Mouse (Mus musculus): ENCODE results near the gene Eif3l. TPM values are rescaled to one million over a fixed set of nuclear protein-coding genes. Genes with fewer than 3 reads are reported as not detected.

Eif3l gene
- polyA plus RNA-seq, 1 experiment = 112 TPM

DNA sequence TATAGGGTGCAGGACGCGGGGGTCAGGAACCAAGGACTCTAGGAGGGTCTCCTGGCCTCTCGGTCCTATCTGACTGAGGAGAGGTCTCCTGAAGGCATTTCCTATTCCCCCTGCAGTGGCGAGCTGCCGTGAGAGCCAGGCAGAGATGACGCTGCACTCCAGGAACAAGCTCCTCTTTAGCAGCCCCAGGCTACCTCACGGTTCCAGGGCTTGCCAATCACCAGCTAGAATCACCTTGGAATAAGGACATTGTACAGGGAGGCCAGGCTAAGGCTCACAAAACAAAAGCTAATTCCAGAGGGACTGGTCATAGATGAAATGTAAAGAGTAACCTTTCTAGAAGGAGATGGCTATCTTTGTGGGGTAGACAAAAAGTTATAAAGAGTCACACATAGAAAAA, 18.4 kb upstream of the Eif3l start:
- TF ChIP-seq POLR2A (IDR thresholded peaks at IDR 0.05; ENCODE audit: borderline replicate concordance, control insufficient read depth, low read depth, low read length) (no peak), CTCF (IDR thresholded peaks at IDR 0.05; ENCODE audit: control insufficient read depth, insufficient read depth, low read length) (no peak)
- Histone ChIP-seq H3K4me3 (replicated peaks; ENCODE audit: control insufficient read depth, low read depth, low read length) (no peak overlapping the region), H3K4me1 (ENCODE audit: control insufficient read depth, insufficient read depth, low read length) (peaks cover 2% of the 10 kb centered on the region; the same call in 1 of the 2 replicates), H3K27ac (ENCODE audit: control insufficient read depth, insufficient read depth, low read depth, low read length, poor library complexity) (no peak overlapping the region)
- 94% methylated on average over 7 of the region's 7 CpGs for WGBS

DNA sequence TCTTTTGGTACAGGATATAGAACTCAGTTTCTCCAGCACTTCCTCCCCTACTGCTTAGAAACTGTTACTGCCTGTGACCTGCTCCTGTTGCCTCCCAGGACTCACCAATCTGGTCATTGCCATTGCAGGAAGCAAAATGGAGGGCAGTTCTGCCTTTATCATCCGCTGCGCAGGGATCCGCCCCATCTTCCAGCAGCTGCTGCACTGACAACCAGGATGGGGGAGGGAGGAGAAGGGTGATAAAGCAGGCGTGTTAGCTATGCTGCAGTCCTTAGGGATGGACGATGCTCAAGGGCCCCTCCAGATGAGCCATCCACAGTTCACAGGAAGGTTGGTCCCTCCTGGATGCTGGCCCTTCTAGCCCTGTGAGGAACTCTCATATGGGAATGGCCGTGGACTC, 17.1 kb upstream of the Eif3l start:
- no peak overlapping the region for H3K4me3 ChIP-seq (replicated peaks; ENCODE audit: control insufficient read depth, low read depth, low read length)
- no peak overlapping the region for H3K27ac ChIP-seq (ENCODE audit: control insufficient read depth, insufficient read depth, low read depth, low read length, poor library complexity)
- peaks cover 2% of the 10 kb centered on the region; the same call in 1 of the 2 replicates for H3K4me1 ChIP-seq (ENCODE audit: control insufficient read depth, insufficient read depth, low read length)
- WGBS = 75% methylated on average over 6 of the region's 6 CpGs
- no peak for TF ChIP-seq POLR2A (IDR thresholded peaks at IDR 0.05; ENCODE audit: borderline replicate concordance, control insufficient read depth, low read depth, low read length)
- TF ChIP-seq CTCF (IDR thresholded peaks at IDR 0.05; ENCODE audit: control insufficient read depth, insufficient read depth, low read length) = no peak

DNA sequence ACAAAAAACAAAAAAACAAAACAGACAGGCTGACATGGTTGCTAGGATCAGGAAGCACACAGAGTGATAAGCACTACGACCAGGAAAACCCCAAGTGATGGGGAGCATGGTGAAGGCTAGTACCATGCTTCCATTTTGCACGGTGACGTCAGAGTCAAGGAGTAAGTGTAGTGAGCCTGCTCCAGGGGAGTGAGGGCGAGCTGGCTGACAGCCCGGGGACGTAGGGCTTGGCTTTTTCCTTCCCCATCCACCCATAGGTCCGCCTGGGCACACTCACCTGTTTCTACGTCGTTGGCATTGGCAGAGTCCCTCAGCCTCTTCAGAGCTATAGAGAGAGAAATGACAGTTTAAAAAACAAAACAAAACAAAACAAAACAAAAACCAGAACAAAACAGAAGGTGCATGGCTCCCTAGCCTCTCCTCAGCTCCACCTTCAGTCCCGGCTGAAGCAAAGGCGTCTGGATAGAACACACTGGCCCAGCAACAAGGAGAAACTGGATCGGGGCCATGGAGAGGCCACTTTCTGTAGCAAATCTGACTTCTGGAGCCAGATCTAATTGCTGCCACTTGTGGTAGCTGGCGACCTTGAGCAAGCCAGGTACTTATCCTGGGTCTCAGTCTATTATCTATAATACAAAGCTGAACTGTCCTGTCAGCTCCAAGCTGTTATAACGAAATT, 14.0 kb upstream of the Eif3l start:
- peaks cover 5% of the 10 kb centered on the region for H3K4me1 ChIP-seq (ENCODE audit: control insufficient read depth, insufficient read depth, low read length)
- TF ChIP-seq POLR2A (IDR thresholded peaks at IDR 0.05; ENCODE audit: borderline replicate concordance, control insufficient read depth, low read depth, low read length) = no peak
- TF ChIP-seq CTCF (IDR thresholded peaks at IDR 0.05; ENCODE audit: control insufficient read depth, insufficient read depth, low read length) = no peak
- no peak overlapping the region for H3K27ac ChIP-seq (ENCODE audit: control insufficient read depth, insufficient read depth, low read depth, low read length, poor library complexity)
- peak overlapping the region; percentile 35 for H3K4me3 ChIP-seq (replicated peaks; ENCODE audit: control insufficient read depth, low read depth, low read length)
- WGBS = 74% methylated on average over 14 of the region's 14 CpGs

DNA sequence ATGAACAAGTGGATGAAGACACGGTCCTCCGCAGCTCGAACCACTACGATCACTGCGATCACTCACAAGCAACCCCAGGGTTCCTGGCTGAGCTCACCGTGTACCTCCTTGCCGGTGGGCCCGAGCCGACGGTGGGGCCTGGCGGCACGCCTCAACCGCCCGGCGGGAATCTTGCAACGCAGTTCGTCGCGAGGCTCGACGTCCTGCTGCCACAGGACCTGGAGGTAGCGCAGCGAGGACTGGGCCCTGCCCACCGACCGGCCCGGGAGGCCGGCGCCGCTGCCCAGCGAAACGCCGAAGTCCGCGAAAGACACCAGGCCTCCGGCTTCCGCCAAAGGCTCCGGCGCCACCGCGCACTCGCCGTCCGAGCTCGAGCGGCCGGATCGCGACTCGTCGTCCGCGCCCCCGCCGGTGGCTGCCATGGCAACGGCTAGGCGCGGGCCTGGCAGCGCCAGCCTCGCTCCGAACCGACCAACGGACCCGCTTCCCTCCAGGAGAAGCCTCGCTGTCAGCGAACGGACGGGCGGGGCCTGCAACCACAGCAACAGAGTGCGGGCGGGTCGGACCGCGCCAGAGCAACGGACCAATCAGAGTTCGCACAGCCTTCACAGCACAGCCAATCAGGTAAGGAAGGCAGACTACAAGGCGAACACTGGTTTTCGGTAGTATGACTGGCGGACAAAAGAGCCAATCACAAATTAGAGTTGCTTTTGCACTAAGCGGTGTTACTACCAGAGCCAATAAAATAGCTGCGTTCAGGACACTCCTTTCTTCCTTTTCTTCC, 12.4 kb upstream of the Eif3l start, which contains the start of gene Ankrd54:
Ankrd54 (minus strand) TSS at position 518 of the 784 bp plus-strand sequence.
- peak within 1 kb of the TSS; percentile 97 for H3K4me3 ChIP-seq (replicated peaks; ENCODE audit: control insufficient read depth, low read depth, low read length)
- peaks cover 5% of the 10 kb centered on the region for H3K4me1 ChIP-seq (ENCODE audit: control insufficient read depth, insufficient read depth, low read length)
- peak within 1 kb of the TSS; percentile 88 for H3K27ac ChIP-seq (ENCODE audit: control insufficient read depth, insufficient read depth, low read depth, low read length, poor library complexity)
- WGBS = under 1% methylated on average over 79 of the region's 80 CpGs
- TF ChIP-seq CTCF (IDR thresholded peaks at IDR 0.05; ENCODE audit: control insufficient read depth, insufficient read depth, low read length) (no peak), POLR2A (IDR thresholded peaks at IDR 0.05; ENCODE audit: borderline replicate concordance, control insufficient read depth, low read depth, low read length) (peak; percentile 96)

DNA sequence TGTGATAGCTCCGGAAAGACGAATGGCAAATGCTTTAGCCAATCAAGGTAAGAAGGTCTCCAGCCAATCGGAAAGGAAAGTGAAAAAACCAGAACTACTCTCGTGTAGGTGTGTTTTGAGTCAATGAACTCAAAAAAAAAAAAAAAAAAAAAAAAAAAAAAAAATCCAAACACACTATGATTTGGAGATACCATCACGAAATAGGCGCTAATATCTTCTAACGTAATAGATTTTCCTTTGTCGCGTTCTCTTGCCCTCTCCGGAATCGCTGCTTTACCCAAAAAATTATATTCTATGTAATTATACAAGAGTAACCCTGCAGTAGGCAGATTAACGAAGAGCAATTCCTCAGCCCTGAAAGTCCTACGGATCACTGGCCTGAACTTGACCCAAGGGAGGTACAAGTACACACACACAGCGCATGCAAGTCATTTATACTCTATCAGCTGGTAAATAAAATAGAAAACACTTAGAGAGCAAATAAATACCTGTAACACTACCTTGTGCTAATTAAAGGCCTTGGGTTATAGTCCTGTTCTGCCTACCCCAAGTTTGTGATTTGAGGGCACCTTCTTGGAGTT, 11.7 kb upstream of the Eif3l start:
- Histone ChIP-seq H3K27ac (ENCODE audit: control insufficient read depth, insufficient read depth, low read depth, low read length, poor library complexity) (no peak overlapping the region), H3K4me3 (replicated peaks; ENCODE audit: control insufficient read depth, low read depth, low read length) (peak overlapping the region; percentile 59), H3K4me1 (ENCODE audit: control insufficient read depth, insufficient read depth, low read length) (peaks cover 5% of the 10 kb centered on the region)
- WGBS = 8% methylated on average over 14 of the region's 14 CpGs
- no peak for TF ChIP-seq POLR2A (IDR thresholded peaks at IDR 0.05; ENCODE audit: borderline replicate concordance, control insufficient read depth, low read depth, low read length)
- no peak for TF ChIP-seq CTCF (IDR thresholded peaks at IDR 0.05; ENCODE audit: control insufficient read depth, insufficient read depth, low read length)

DNA sequence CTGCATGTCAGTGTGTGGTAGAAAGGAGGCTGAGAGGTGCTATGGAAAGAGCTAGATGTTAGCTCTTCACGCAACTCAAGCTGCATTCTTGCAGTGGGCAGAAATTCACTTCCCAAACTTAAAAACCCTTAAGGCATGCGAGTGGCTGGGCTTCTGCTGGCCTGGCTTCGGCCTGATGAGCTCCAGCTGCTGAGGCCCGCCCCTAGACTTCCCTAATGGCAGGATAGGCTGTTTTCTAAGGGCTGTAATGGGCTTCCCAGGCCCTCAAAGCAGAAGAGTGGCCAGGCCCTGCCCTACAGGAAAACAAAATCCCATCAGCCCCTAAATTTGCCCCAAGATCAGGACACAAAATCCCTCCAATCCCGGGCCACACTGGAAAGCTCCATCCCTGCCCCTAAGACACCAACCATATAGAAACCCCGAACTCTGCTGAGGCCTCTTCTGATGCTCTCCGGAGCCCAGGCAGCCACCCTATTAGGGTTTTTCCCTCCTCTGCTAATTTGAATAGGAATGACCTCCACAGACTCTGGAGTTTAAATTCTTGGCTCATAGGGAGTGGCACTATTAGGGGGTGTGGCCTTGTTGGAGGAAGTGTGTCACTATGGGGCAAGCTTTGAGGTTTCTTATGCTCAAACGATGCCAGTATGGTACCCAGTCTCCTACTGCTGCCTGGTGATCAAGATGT, 9.8 kb upstream of the Eif3l start:
- WGBS = 74% methylated on average over 8 of the region's 8 CpGs
- Histone ChIP-seq H3K27ac (ENCODE audit: control insufficient read depth, insufficient read depth, low read depth, low read length, poor library complexity) (no peak overlapping the region), H3K4me1 (ENCODE audit: control insufficient read depth, insufficient read depth, low read length) (peaks cover 5% of the 10 kb centered on the region), H3K4me3 (replicated peaks; ENCODE audit: control insufficient read depth, low read depth, low read length) (no peak overlapping the region)
- no peak for TF ChIP-seq CTCF (IDR thresholded peaks at IDR 0.05; ENCODE audit: control insufficient read depth, insufficient read depth, low read length)

DNA sequence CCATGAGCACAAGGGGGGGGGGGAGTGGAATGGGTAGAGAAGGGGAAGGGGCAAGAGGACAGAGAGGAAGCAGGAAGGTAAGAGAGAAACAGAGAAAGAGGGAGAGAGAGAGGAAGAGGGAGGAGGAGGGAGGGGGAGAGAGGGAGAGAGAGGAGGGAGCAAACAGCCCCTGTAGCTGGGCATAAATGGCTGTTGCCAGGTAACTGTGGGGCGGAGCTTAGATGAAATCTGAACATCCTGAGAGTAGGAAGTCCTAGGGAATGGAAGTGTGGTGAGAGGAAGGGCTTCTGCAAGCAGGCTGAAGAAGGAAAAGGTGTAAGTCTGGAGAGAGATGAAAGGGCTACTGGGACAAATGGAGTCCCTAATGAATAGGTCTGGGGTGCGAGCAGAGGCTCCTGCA, 8.7 kb upstream of the Eif3l start:
- WGBS = 87% methylated on average over 2 of the region's 2 CpGs
- TF ChIP-seq CTCF (IDR thresholded peaks at IDR 0.05; ENCODE audit: control insufficient read depth, insufficient read depth, low read length) (no peak), POLR2A (IDR thresholded peaks at IDR 0.05; ENCODE audit: borderline replicate concordance, control insufficient read depth, low read depth, low read length) (no peak)
- Histone ChIP-seq H3K4me1 (ENCODE audit: control insufficient read depth, insufficient read depth, low read length) (peaks cover 3% of the 10 kb centered on the region), H3K27ac (ENCODE audit: control insufficient read depth, insufficient read depth, low read depth, low read length, poor library complexity) (no peak overlapping the region), H3K4me3 (replicated peaks; ENCODE audit: control insufficient read depth, low read depth, low read length) (no peak overlapping the region)

DNA sequence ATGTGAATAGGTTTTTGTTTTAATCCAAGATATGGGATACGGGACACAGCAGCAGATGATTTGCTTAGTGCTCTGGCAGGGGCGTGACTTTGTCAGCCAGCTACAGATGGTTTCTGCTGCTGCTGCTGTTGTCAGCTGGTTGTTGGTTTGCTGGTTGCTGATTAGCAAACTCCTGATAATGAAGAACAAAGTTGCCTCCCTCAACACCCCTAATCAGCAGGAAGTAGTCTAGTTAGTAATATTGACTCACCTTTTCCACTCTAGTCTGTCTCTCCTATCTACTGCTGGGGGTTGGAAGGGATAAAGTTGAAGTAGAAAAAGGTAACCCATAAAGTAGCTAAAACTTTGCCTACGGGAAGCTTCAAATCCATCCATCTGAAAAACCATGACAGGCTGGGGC, 7.3 kb upstream of the Eif3l start:
- no peak for TF ChIP-seq POLR2A (IDR thresholded peaks at IDR 0.05; ENCODE audit: borderline replicate concordance, control insufficient read depth, low read depth, low read length)
- TF ChIP-seq CTCF (IDR thresholded peaks at IDR 0.05; ENCODE audit: control insufficient read depth, insufficient read depth, low read length) = no peak
- WGBS = 65% methylated on average over 3 of the region's 3 CpGs
- no peak overlapping the region for H3K4me3 ChIP-seq (replicated peaks; ENCODE audit: control insufficient read depth, low read depth, low read length)
- H3K27ac ChIP-seq (ENCODE audit: control insufficient read depth, insufficient read depth, low read depth, low read length, poor library complexity) = no peak overlapping the region
- H3K4me1 ChIP-seq (ENCODE audit: control insufficient read depth, insufficient read depth, low read length) = peaks cover 3% of the 10 kb centered on the region

All from bone marrow, adult 2 months (tissue).